Mouse (Mus musculus) heart, adult 2 months (tissue): ENCODE data around the gene Polr3gl.

Experiments
- CTCF ChIP-seq: fragments of 200-600 bp; IDR thresholded peaks from 2 replicates; pipeline ENCODE4 v1.8.1; 2022; ENCODE audit warnings: antibody characterized with exemption, mild to moderate bottlenecking, moderate library complexity
- EP300 ChIP-seq: fragments of 200-500 bp; IDR thresholded peaks from 2 replicates; pipeline ENCODE4 v1.6.1; 2011; ENCODE audit warnings: low read depth, low read length, control low read depth; ENCODE audit not compliant: insufficient read depth

- TF ChIP-seq EP300 = no peak
- no peak for TF ChIP-seq CTCF
These were observed 34.5 kb downstream of the Polr3gl start for GRCm38 (mm10) chr3:96559398-96559910.
